Mouse (Mus musculus) testis, adult 2 months (tissue): Measurements from ENCODE around the gene Swsap1. TPM values are rescaled to one million over a fixed set of nuclear protein-coding genes. Genes with fewer than 3 reads are reported as not detected.
A peak's percentile ranks its signal among the peaks of the same experiment; 100 is the strongest.

ENCODE experiments used
- H3K27ac ChIP-seq: fragments of 200-500 bp; 2 replicates; pipeline ENCODE4 v1.5.1; 2012; ENCODE audit warnings: low read depth, low read length; ENCODE audit not compliant: control insufficient read depth, insufficient read depth
- H3K27me3 ChIP-seq: fragments of 200-500 bp; 2 replicates; pipeline ENCODE4 v1.6.1; 2012; ENCODE audit warnings: mild to moderate bottlenecking, low read length, moderate library complexity; ENCODE audit not compliant: control insufficient read depth, insufficient read depth
- H3K36me3 ChIP-seq: fragments of 200-500 bp; 2 replicates; pipeline ENCODE4 v1.6.1; 2012; ENCODE audit warnings: mild to moderate bottlenecking, low read length; ENCODE audit not compliant: control insufficient read depth, insufficient read depth
- H3K4me1 ChIP-seq: fragments of 200-500 bp; 2 replicates; pipeline ENCODE4 v1.6.1; 2012; ENCODE audit warnings: low read length; ENCODE audit not compliant: control insufficient read depth, insufficient read depth
- H3K4me3 ChIP-seq: fragments of 200-500 bp; 2 replicates; pipeline ENCODE4 v1.5.1; 2012; ENCODE audit warnings: low read depth, mild to moderate bottlenecking, low read length, moderate library complexity, mixed read lengths; ENCODE audit not compliant: control insufficient read depth
- CTCF ChIP-seq: fragments of 200-500 bp; IDR thresholded peaks from 2 replicates; pipeline ENCODE4 v1.5.1; 2012; ENCODE audit warnings: low read depth, mild to moderate bottlenecking, inconsistent platforms, low read length, moderate library complexity; ENCODE audit not compliant: control insufficient read depth, insufficient read depth, insufficient replicate concordance
- POLR2A ChIP-seq: fragments of 200-500 bp; IDR thresholded peaks from 2 replicates; pipeline ENCODE4 v1.6.1; 2012; ENCODE audit warnings: low read depth, mild to moderate bottlenecking, inconsistent platforms, low read length, moderate library complexity; ENCODE audit not compliant: control insufficient read depth
- polyA plus RNA-seq: library from polyadenylated mRNA; depleted of rRNA; stranded (reverse); fragments of >200 nt; gene quantifications from 2 replicates; pipeline ENCODE4 v1.2.3, GENCODE M21; 2012

Swsap1 gene
- polyA plus RNA-seq, 1 experiment: 4.7 TPM

- H3K4me3 ChIP-seq: no peak overlapping the region
- TF ChIP-seq CTCF: no peak
- TF ChIP-seq POLR2A: no peak
- no peaks in the 10 kb centered on the region for H3K27me3 ChIP-seq
- H3K4me1 ChIP-seq: peaks cover 10% of the 10 kb centered on the region
- no peaks in the 10 kb centered on the region for H3K36me3 ChIP-seq
- H3K27ac ChIP-seq: no peak overlapping the region; the same call in 1 of the 2 replicates
These were observed 36.7 kb upstream of the Swsap1 start for GRCm38 (mm10) chr9:21918692-21919384.

- TF ChIP-seq CTCF: no peak
- Histone ChIP-seq H3K4me1 (peaks cover 12% of the 10 kb centered on the region), H3K4me3 (no peak overlapping the region), H3K27ac (no peak overlapping the region), H3K27me3 (no peaks in the 10 kb centered on the region), H3K36me3 (no peaks in the 10 kb centered on the region)
These were observed 32.5 kb upstream of the Swsap1 start for GRCm38 (mm10) chr9:21923036-21923435.

DNA sequence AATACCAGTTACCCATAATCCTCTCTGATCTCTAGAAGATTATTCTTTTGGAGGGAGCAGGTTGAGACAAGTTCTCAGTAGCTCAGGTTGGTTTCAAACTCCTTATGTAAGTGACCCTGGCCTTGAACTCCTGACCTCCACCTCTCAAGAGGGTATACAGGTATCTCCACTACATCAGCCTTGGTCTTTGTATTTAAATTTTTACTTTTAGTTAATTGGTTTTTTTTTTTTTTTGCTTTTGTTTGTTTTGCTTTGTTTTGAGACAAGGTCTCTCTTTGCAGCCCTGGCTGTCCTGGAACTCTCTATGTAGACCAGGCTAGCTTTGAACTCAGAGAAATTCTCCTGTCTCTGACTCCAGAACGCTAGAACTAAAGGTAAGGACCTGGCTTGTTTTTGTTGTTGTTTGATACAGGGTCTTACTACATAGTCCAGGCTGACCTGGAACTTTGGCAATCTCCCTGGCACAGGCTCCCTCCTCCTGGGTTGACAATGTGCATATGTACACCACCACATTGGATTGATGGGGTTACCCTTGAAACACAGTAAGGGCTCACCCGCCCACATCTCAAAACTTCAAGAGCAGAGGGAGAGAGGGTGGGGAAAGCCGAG is 32.0 kb upstream of the Swsap1 start:
- H3K27ac ChIP-seq: peak overlapping the region; percentile 66
- H3K27me3 ChIP-seq: no peaks in the 10 kb centered on the region
- peaks cover 9% of the 10 kb centered on the region for H3K4me1 ChIP-seq
- TF ChIP-seq CTCF (no peak), POLR2A (no peak)
- H3K36me3 ChIP-seq: no peaks in the 10 kb centered on the region
- H3K4me3 ChIP-seq: no peak overlapping the region

DNA sequence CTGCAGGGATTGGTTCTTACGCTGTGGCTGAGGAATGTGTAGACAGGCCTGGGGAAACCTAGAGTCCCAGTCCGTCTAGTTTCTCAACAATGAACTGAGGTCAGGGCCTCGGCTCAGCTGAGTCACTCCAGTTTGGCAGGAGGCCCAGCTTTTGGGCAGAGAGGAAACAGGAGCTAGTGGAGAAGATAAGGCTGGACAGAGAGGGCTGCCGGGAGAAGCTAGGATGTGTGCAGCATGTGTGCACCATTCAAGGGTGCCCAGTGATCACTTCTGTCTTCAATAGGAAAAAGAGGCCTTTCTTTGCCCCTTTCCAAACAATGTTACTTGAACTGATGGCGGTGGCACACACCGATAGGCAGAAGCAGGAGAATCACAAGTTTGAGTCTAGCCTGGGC is 31.5 kb upstream of the Swsap1 start:
- Histone ChIP-seq H3K27ac (peak overlapping the region; percentile 66), H3K27me3 (no peaks in the 10 kb centered on the region), H3K36me3 (no peaks in the 10 kb centered on the region), H3K4me1 (peaks cover 9% of the 10 kb centered on the region), H3K4me3 (no peak overlapping the region)
- TF ChIP-seq POLR2A (no peak), CTCF (no peak)

- Histone ChIP-seq H3K36me3 (no peaks in the 10 kb centered on the region), H3K4me1 (peaks cover 9% of the 10 kb centered on the region)
- no peak for TF ChIP-seq POLR2A
- no peak for TF ChIP-seq CTCF
These were observed 30.5 kb upstream of the Swsap1 start for GRCm38 (mm10) chr9:21925034-21925433.

DNA sequence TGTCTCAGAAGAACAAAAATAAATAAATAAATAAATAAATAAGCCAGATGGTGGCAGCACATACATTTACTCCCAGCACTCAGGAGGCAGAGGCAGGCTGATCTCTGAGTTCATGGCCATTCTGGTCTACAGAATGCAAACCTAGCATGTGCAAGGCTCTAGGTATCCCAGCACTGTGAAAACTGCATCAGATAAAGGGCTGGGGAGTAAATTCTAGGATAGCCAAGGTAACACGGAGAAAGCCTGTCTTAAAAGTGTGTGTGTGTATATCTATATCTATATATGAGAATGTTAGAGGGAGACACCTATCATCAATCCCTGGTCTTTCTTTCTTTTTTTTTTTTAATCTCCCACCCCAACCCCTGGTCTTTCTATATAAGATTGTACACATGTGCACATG is 30.0 kb upstream of the Swsap1 start:
- no peak overlapping the region for H3K27ac ChIP-seq
- TF ChIP-seq CTCF (no peak), POLR2A (no peak)
- no peak overlapping the region for H3K4me3 ChIP-seq
- H3K4me1 ChIP-seq: peaks cover 9% of the 10 kb centered on the region
- no peaks in the 10 kb centered on the region for H3K36me3 ChIP-seq
- H3K27me3 ChIP-seq: no peaks in the 10 kb centered on the region

More at GRCm38 (mm10) chr9:21925034-21925433, 30.5 kb upstream of the Swsap1 start:
- H3K27me3 ChIP-seq: no peaks in the 10 kb centered on the region
- no peak overlapping the region for H3K4me3 ChIP-seq
- H3K27ac ChIP-seq: no peak overlapping the region

- Histone ChIP-seq H3K27ac (0 out of 2 replicates have a peak overlapping the region, but pooled peaks have one; percentile 18), H3K4me1 (peaks cover 9% of the 10 kb centered on the region), H3K36me3 (no peaks in the 10 kb centered on the region), H3K27me3 (no peaks in the 10 kb centered on the region), H3K4me3 (peak overlapping the region; percentile 94)
- TF ChIP-seq POLR2A: no peak
- no peak for TF ChIP-seq CTCF
These were observed 29.4 kb upstream of the Swsap1 start for GRCm38 (mm10) chr9:21926155-21926554.
